Mouse (Mus musculus) adrenal gland, adult 2 months (tissue): ENCODE data around the gene Gnaz. TPM values are rescaled to one million over a fixed set of nuclear protein-coding genes. Genes with fewer than 3 reads are reported as not detected.

Source experiments
- DNase-seq: peaks from one replicate; pipeline ENCODE4 v3.0.0; 2021
- long read RNA-seq: library from polyadenylated mRNA; stranded (forward); transcript quantifications from one replicate; pipeline ENCODE4 v2.0.0, GENCODE M21; 2021
- polyA plus RNA-seq: library from polyadenylated mRNA; depleted of rRNA; stranded (reverse); fragments of >200 nt; gene quantifications from 2 replicates; pipeline ENCODE4 v1.2.3, GENCODE M21; 2012; rRNA removed
- total RNA-seq, 2 experiments: library from RNA; stranded (reverse); gene quantifications; 2 replicates each; pipeline ENCODE4 v1.2.3; 2021

Gene Gnaz
- total RNA-seq (1 to 10 TPM; 2.3 to 8.2 TPM), polyA plus RNA-seq (2.4 and 7.4 TPM in 2 replicates)
- long read RNA-seq, transcript Gnaz-201 (4 exons, 3,519 nt) = major isoform, 5 of 8 reads
- long read RNA-seq, partial matches to known transcripts = 0 of 8 reads
- long read RNA-seq, other reads (novel, unspliced or antisense) = 3 of 8 reads

- peak; percentile 99 for DNase-seq
Observed at GRCm38 (mm10) chr10:74966850-74967451, at the start of gene Gnaz. TSS of gene Gnaz (plus strand) at chr10:74967177.

GRCm38 (mm10) chr10:74919277-74919676, 47.7 kb upstream of the Gnaz start:
- no peak for DNase-seq

- DNase-seq = peak; percentile 67
Observed at GRCm38 (mm10) chr10:74920853-74921567, 46.0 kb upstream of the Gnaz start.

GRCm38 (mm10) chr10:74921614-74922013, 45.4 kb upstream of the Gnaz start:
- peak; percentile 87 for DNase-seq

GRCm38 (mm10) chr10:74922763-74923162, 44.2 kb upstream of the Gnaz start:
- DNase-seq = peak; percentile 89

- DNase-seq = no peak
Observed at GRCm38 (mm10) chr10:74924274-74924673, 42.7 kb upstream of the Gnaz start.

- DNase-seq = peak; percentile 58
Observed at GRCm38 (mm10) chr10:74925324-74925723, 41.7 kb upstream of the Gnaz start.

- no peak for DNase-seq
Observed at GRCm38 (mm10) chr10:74928276-74928675, 38.7 kb upstream of the Gnaz start.

GRCm38 (mm10) chr10:74929578-74929977, 37.4 kb upstream of the Gnaz start:
- DNase-seq = no peak

GRCm38 (mm10) chr10:74930541-74930940, 36.4 kb upstream of the Gnaz start:
- no peak for DNase-seq

- no peak for DNase-seq
Observed at GRCm38 (mm10) chr10:74931631-74932030, 35.3 kb upstream of the Gnaz start.

GRCm38 (mm10) chr10:74932487-74932886, 34.5 kb upstream of the Gnaz start:
- DNase-seq = no peak

- DNase-seq = no peak
Observed at GRCm38 (mm10) chr10:74933548-74934190, 33.3 kb upstream of the Gnaz start.

GRCm38 (mm10) chr10:74934521-74934920, 32.5 kb upstream of the Gnaz start:
- DNase-seq = no peak

- no peak for DNase-seq
Observed at GRCm38 (mm10) chr10:74935016-74935415, 32.0 kb upstream of the Gnaz start.

GRCm38 (mm10) chr10:74937003-74937790, 29.8 kb upstream of the Gnaz start:
- DNase-seq = peak; percentile 15

- no peak for DNase-seq
Observed at GRCm38 (mm10) chr10:74938410-74938809, 28.6 kb upstream of the Gnaz start.

- DNase-seq = no peak
Observed at GRCm38 (mm10) chr10:74939300-74939699, 27.7 kb upstream of the Gnaz start.

- no peak for DNase-seq
Observed at GRCm38 (mm10) chr10:74940795-74941194, 26.2 kb upstream of the Gnaz start.

- DNase-seq = no peak
Observed at GRCm38 (mm10) chr10:74952830-74953443, 14.0 kb upstream of the Gnaz start.

GRCm38 (mm10) chr10:74964380-74964779, 2.6 kb upstream of the Gnaz start:
- DNase-seq = no peak
